Mouse (Mus musculus) lung, adult 2 months (tissue): Measurements from ENCODE around the gene Cdc42bpa. TPM values are rescaled to one million over a fixed set of nuclear protein-coding genes. Genes with fewer than 3 reads are reported as not detected.
"Not testable (repeated sequence)": the region's sequence is repeated elsewhere in the genome, so short reads cannot be mapped to it uniquely, and the experiment has no call there.

Experiments used
- DNase-seq: peaks from one replicate; pipeline ENCODE4 v3.0.0; 2022
- H3K4me1 ChIP-seq: fragments of 200-500 bp; 2 replicates; pipeline ENCODE4 v1.6.1; 2011; ENCODE audit warnings: low read length; ENCODE audit not compliant: control insufficient read depth, insufficient read depth
- H3K4me3 ChIP-seq: fragments of 200-500 bp; replicated peaks from 2 replicates; pipeline ENCODE3; 2011; ENCODE audit warnings: low read depth, mild to moderate bottlenecking, control low read depth, low read length; ENCODE audit errors: extremely low read depth
- CTCF ChIP-seq: fragments of 200-500 bp; IDR thresholded peaks from 2 replicates; pipeline ENCODE4 v1.5.1; 2011; ENCODE audit warnings: mild to moderate bottlenecking, low read length, control low read depth; ENCODE audit not compliant: insufficient read depth
- POLR2A ChIP-seq: fragments of 200-500 bp; IDR thresholded peaks from 2 replicates; pipeline ENCODE4 v1.6.1; 2011; ENCODE audit warnings: low read depth, mild to moderate bottlenecking, control low read depth, low read length, borderline replicate concordance; ENCODE audit errors: extremely low read depth
- WGBS: fragments of 180-500 bp; shearing (Covaris S2); methylation state at CpG from one replicate; pipeline ENCODE4 v1.1.7; 2018; 5-methylcytosine and 5-hydroxymethylcytosine counted together
- polyA plus RNA-seq: library from polyadenylated mRNA; depleted of rRNA; stranded (reverse); fragments of >200 nt; gene quantifications from 2 replicates; pipeline ENCODE4 v1.2.3, GENCODE M21; 2012

Cdc42bpa gene
- polyA plus RNA-seq, 1 experiment: 31.9 TPM

DNA sequence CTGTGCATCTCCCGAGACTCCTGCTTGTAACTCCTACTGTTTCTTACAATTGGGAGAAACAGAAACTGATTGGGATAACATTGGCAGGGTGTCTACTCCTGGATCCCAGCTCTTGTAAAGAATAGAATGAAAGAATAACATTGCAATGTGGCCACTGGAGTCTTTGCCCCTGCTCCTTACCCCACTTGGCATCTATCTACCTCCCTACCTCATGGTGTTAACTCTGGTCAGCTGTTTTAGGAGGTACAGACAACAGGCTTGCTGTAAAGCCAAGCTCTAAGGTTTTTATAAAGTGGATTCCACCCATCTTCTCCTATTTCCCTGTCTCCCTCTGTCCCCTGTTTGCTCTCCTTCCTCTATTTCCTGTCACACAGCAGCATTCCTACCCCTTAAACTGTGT, 21.9 kb downstream of the Cdc42bpa start:
- Histone ChIP-seq H3K4me3 (no peak overlapping the region), H3K4me1 (peaks cover 8% of the 10 kb centered on the region)
- TF ChIP-seq CTCF (no peak), POLR2A (no peak)
- no peak for DNase-seq
- 54% methylated on average over 1 of the region's 1 CpGs for WGBS

DNA sequence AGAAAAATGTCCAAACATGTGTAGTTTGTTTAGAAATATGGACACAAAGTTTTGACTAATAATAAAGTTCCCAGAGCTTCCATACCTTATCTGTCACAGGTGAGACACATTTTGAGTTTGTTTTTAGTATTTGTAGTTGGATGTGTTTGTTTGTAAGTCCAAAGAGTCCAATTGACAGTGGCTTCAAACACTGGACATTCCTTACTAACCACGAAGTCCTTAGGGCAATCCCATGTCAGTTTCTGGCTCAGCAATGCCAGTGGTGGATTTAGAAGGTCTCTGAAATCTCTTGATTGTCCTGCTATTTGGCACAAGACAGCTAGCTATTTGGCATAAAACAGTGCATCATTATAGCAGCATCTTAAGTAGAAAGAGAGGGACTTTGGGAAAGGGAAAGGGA, 22.7 kb downstream of the Cdc42bpa start:
- H3K4me1 ChIP-seq: peaks cover 8% of the 10 kb centered on the region
- no peak overlapping the region for H3K4me3 ChIP-seq
- no peak for DNase-seq
- TF ChIP-seq POLR2A (no peak), CTCF (no peak)
- WGBS: 65% methylated on average over 1 of the region's 1 CpGs

- WGBS: 67% methylated on average over 1 of the region's 1 CpGs
- H3K4me3 ChIP-seq: no peak overlapping the region
- DNase-seq: no peak
- no peak for TF ChIP-seq CTCF
- no peak for TF ChIP-seq POLR2A
- peaks cover 8% of the 10 kb centered on the region for H3K4me1 ChIP-seq
Measured at GRCm38 (mm10) chr1:179984171-179984570, 23.9 kb downstream of the Cdc42bpa start.

- WGBS: 28% methylated on average over 6 of the region's 6 CpGs
- H3K4me1 ChIP-seq: peaks cover 4% of the 10 kb centered on the region
- DNase-seq: no peak
- TF ChIP-seq CTCF (no peak), POLR2A (no peak)
- H3K4me3 ChIP-seq: no peak overlapping the region
Measured at GRCm38 (mm10) chr1:179991660-179992235, 31.5 kb downstream of the Cdc42bpa start.

GRCm38 (mm10) chr1:179992255-179992654, 32.0 kb downstream of the Cdc42bpa start:
- peaks cover 4% of the 10 kb centered on the region for H3K4me1 ChIP-seq
- DNase-seq: no peak
- TF ChIP-seq CTCF: no peak
- no peak for TF ChIP-seq POLR2A
- 20% methylated on average over 1 of the region's 1 CpGs for WGBS
- no peak overlapping the region for H3K4me3 ChIP-seq

DNA sequence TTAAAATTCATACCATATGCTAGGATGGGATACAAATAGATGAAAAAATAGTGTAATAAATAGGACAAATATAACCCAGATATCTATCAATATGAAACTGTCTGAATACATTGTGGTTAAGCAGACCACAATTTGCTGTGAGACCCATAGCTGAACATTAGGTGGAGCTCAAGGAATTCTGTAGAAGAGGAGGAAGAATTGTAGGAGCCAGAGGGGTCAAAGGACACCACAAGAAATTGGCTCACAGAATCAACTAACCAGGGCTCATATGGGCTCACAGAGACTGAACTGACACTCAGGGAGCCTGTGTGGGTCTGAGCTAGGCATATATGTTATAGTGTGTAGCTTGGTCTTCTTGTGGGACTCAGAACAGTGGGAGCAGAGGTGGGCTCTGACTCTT, 47.8 kb downstream of the Cdc42bpa start:
- Histone ChIP-seq H3K4me1 (no peaks in the 10 kb centered on the region; the same call in 1 of the 2 replicates), H3K4me3 (no peak overlapping the region)
- no peak for DNase-seq
- no peak for TF ChIP-seq POLR2A

DNA sequence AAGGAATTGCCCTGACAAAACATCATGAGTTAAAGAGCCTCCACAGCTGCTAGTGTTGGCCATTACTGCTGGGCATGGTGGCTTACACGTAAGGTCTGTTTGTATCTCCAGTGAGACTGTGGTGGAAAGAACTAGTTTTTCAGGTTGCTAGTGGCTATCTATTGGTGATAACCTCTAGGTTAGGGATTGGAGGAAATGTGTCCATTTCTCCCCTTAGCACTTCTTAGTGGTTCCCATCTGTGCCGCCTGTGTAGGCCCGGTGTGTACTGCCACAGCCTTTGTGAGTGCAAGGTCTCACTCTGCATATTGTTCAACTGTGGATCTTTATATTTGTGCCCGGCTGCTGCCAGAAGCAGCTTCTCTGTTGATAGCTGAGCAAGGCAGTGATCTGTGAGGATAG, 53.2 kb downstream of the Cdc42bpa start:
- no peak overlapping the region for H3K4me3 ChIP-seq
- no peaks in the 10 kb centered on the region; the same call in 1 of the 2 replicates for H3K4me1 ChIP-seq
- no peak for TF ChIP-seq POLR2A
- TF ChIP-seq CTCF: no peak
- WGBS: 88% methylated on average over 4 of the region's 4 CpGs
- no peak for DNase-seq

- TF ChIP-seq POLR2A (no peak), CTCF (no peak)
- Histone ChIP-seq H3K4me1 (peaks cover 3% of the 10 kb centered on the region), H3K4me3 (no peak overlapping the region)
- no peak for DNase-seq
- WGBS: 92% methylated on average over 2 of the region's 2 CpGs
Measured at GRCm38 (mm10) chr1:180018218-180018617, 57.9 kb downstream of the Cdc42bpa start.

GRCm38 (mm10) chr1:180021463-180022296, 61.4 kb downstream of the Cdc42bpa start:
- no peak for TF ChIP-seq CTCF
- TF ChIP-seq POLR2A: no peak
- WGBS: 36% methylated on average over 11 of the region's 11 CpGs
- DNase-seq: no peak

GRCm38 (mm10) chr1:180023512-180023911, 63.2 kb downstream of the Cdc42bpa start:
- DNase-seq: no peak
- peaks cover 3% of the 10 kb centered on the region for H3K4me1 ChIP-seq
- TF ChIP-seq POLR2A (no peak), CTCF (no peak)
- H3K4me3 ChIP-seq: no peak overlapping the region
- 90% methylated on average over 5 of the region's 5 CpGs for WGBS

More at GRCm38 (mm10) chr1:180021463-180022296, 61.4 kb downstream of the Cdc42bpa start:
- Histone ChIP-seq H3K4me1 (peaks cover 3% of the 10 kb centered on the region), H3K4me3 (no peak overlapping the region)

DNA sequence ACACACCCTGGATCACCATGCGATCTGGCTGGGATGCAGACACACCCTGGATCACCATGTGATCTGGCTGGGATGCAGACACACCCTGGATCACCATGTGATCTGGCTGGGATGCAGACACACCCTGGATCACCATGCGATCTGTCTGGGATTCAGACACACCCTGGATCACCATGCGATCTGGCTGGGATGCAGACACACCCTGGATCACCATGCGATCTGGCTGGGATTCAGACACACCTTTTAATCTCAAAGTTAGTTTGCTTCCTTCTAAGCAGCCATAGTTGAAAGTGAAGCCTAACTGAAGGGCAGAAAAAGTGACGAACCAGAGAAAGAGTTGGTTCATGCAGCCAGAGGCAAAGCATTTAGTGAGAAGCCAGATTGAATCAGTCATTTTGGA, 69.6 kb downstream of the Cdc42bpa start:
- H3K4me3 ChIP-seq, DNase-seq, H3K4me1 ChIP-seq: not testable (repeated sequence)
- 83% methylated on average over 5 of the region's 5 CpGs for WGBS
